Mouse (Mus musculus) liver, adult 2 months (tissue): Measurements from ENCODE around the gene Sertad2.

ENCODE experiments used
- CTCF ChIP-seq: fragments of 200-500 bp; IDR thresholded peaks from 2 replicates; pipeline ENCODE4 v1.5.1; 2011; ENCODE audit warnings: low read depth, low read length, control low read depth
- POLR2A ChIP-seq: fragments of 200-500 bp; IDR thresholded peaks from 2 replicates; pipeline ENCODE4 v1.6.1; 2011; ENCODE audit warnings: low read length, control low read depth; ENCODE audit not compliant: insufficient read depth; ENCODE audit errors: extremely low read depth

GRCm38 (mm10) chr11:20661652-20662051, 118.6 kb downstream of the Sertad2 start:
- peak; percentile 75 for TF ChIP-seq CTCF
- TF ChIP-seq POLR2A = no peak
